Mouse (Mus musculus) heart, embryonic 11.5 days (tissue): ENCODE measurements around the gene Lrrc51. TPM values are rescaled to one million over a fixed set of nuclear protein-coding genes. Genes with fewer than 3 reads are reported as not detected.
A peak's percentile ranks its signal among the peaks of the same experiment; 100 is the strongest.

ENCODE experiments used
- ATAC-seq: fragments of 200-750 bp; cut with Nextera tagmentation; replicated peaks from 2 replicates; pipeline ENCODE4 v1.8.0; 2017; ENCODE audit warnings: moderate library complexity; ENCODE audit not compliant: insufficient number of reproducible peaks, low FRiP score, low TSS enrichment
- H3K27ac ChIP-seq: fragments of 300-500 bp; sonication (generic); 2 replicates; pipeline ENCODE4 v1.5.1; 2014; ENCODE audit warnings: mild to moderate bottlenecking, low read depth, low read length
- H3K27me3 ChIP-seq: fragments of 300-500 bp; sonication (generic); 2 replicates; pipeline ENCODE4 v1.6.1; 2014; ENCODE audit warnings: mild to moderate bottlenecking, low read length, mixed read lengths; ENCODE audit not compliant: control insufficient read depth, insufficient read depth
- H3K36me3 ChIP-seq: fragments of 300-500 bp; sonication (generic); 2 replicates; pipeline ENCODE4 v1.6.1; 2014; ENCODE audit warnings: mild to moderate bottlenecking, low read length, moderate library complexity, mixed read lengths; ENCODE audit not compliant: control insufficient read depth, insufficient read depth
- H3K4me1 ChIP-seq: fragments of 300-500 bp; sonication (generic); 2 replicates; pipeline ENCODE4 v1.6.1; 2014; ENCODE audit warnings: low read length; ENCODE audit not compliant: control insufficient read depth, insufficient read depth
- H3K4me2 ChIP-seq: fragments of 300-500 bp; sonication (generic); 2 replicates; pipeline ENCODE4 v1.6.1; 2014; ENCODE audit warnings: mild to moderate bottlenecking, moderate library complexity
- H3K4me3 ChIP-seq: fragments of 300-500 bp; sonication (generic); 2 replicates; pipeline ENCODE4 v1.5.1; 2014; ENCODE audit warnings: low read depth, low read length
- H3K9ac ChIP-seq: fragments of 300-500 bp; sonication (generic); 2 replicates; pipeline ENCODE4 v1.6.1; 2014; ENCODE audit warnings: mild to moderate bottlenecking, low read depth, low read length, moderate library complexity
- H3K9me3 ChIP-seq: fragments of 300-500 bp; sonication (generic); replicated peaks from 2 replicates; pipeline ENCODE4 v1.6.1; 2016; ENCODE audit warnings: low read length; ENCODE audit not compliant: control insufficient read depth
- WGBS: fragments of 180-500 bp; shearing (Covaris S2); extraction: QIAGEN DNeasy Blood & Tissue Kit; methylation state at CpG from one replicate; pipeline ENCODE4 v1.1.7; 2014; ENCODE audit not compliant: insufficient replicate concordance; 5-methylcytosine and 5-hydroxymethylcytosine counted together
- microRNA-seq: library from miRNA; unstranded; fragments of <30 nt; microRNA quantifications from one replicate; pipeline ENCODE4, GENCODE M21; 2016; ENCODE audit warnings: borderline number of aligned reads
- polyA plus RNA-seq: library from polyadenylated mRNA; unstranded; fragments of >200 nt; fragmentation: Nextera tagmentation; extraction: Ambion mirVana; gene quantifications from 2 replicates; pipeline ENCODE4 v1.2.1, GENCODE M21; 2014

The Lrrc51 gene
- polyA plus RNA-seq, 1 experiment from 2014 or later, result 6.5 TPM

DNA sequence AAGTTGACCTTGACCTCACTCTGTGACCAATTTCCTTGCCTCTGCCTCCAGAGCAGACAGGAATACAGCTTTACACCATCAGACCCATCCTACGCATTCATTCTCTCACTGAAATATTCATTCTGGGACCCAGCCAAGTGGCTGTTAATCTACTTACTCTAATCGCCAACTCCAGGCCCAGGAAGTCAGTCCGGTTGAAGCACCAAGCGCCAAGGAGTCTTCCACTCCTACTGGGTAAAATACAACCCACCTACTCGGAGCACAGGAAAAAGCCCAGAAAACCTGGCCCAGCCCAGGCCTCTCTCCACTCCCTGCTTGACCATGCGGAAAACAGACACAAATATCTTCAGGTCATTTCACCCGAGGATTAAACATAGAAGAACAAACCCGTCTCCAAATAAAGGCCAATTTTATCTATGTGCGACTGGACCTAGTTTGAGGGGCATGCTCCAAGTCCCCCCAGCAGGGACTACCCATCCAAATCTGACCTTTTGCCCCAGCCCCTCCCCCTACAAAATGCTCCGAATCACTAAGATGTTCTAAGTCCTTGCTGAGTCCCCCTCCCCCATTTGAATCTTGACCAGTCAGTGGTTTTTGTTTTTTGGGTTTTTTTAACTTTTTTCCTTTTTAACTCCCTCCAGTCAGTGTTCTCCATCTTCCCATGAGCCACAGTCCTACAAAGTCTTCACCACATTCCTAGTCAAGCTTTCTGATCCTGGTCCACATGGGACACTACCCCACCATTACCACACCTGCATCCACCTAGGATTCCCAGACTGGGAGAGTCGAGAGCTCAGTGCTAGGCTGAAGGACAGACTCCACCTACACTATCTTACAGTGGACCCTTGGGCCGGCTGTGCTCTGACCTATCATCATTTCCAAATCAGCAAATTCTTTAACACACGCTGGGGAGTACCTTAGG is 65.2 kb downstream of the Lrrc51 start:
- Histone ChIP-seq H3K4me3 (no peak overlapping the region), H3K9ac (no peak overlapping the region), H3K27me3 (no peaks in the 10 kb centered on the region), H3K36me3 (no peaks in the 10 kb centered on the region), H3K27ac (0 out of 2 replicates have a peak overlapping the region, but pooled peaks have one; percentile 1), H3K4me2 (no peak overlapping the region), H3K9me3 (no peaks in the 10 kb centered on the region), H3K4me1 (peaks cover 3% of the 10 kb centered on the region; the same call in 1 of the 2 replicates)
- 69% methylated on average over 13 of the region's 13 CpGs for WGBS
- ATAC-seq, result peak; percentile 32; the same call in 1 of the 2 replicates

GRCm38 (mm10) chr7:101867482-101867881 is 66.2 kb downstream of the Lrrc51 start:
- Histone ChIP-seq H3K4me1 (peaks cover 3% of the 10 kb centered on the region; the same call in 1 of the 2 replicates), H3K4me3 (no peak overlapping the region), H3K9ac (no peak overlapping the region), H3K36me3 (no peaks in the 10 kb centered on the region), H3K9me3 (no peaks in the 10 kb centered on the region), H3K27me3 (no peaks in the 10 kb centered on the region), H3K27ac (no peak overlapping the region), H3K4me2 (no peak overlapping the region)
- ATAC-seq, result no peak
- WGBS, result 92% methylated on average over 4 of the region's 4 CpGs

DNA sequence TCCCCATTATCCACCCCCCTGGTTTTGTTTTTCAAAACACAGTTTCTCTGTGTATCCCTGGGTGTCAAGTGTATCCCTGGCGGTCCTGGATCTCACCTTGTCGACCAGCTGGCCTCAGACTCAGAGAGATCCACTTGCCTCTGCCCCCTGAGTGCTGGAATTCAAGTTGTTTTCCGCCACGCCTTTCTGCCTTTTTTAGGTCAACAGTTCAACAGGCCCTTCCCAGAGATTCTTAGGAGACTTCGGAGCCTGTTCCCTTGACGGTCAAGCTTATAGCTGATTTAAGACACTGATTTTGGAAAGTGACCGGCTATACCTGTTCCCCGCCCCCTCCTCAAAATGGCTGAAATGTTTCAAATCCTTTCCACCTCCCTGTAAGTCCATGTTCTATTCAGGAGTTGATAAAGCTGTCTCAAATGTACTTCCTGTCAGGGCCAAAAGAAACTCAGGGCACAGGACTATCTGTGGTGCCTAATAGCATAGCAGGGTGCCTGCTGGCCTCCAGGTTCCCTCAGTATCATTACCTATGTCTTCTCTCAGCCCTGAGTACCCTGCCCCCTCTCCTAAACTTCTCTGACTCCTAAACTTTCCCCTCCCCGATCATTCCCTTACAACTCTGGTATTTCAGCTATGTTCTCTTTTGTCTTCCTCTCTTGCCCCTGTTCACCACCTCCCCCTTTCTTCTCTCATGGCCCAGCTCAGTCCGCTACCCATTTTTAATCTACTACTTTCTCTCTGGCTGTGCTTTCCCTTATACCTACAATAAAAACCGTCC is 67.0 kb downstream of the Lrrc51 start:
- peaks cover 3% of the 10 kb centered on the region; the same call in 1 of the 2 replicates for H3K4me1 ChIP-seq
- no peak overlapping the region for H3K9ac ChIP-seq
- H3K27ac ChIP-seq, result no peak overlapping the region
- no peak for ATAC-seq
- 75% methylated on average over 11 of the region's 11 CpGs for WGBS
- H3K4me3 ChIP-seq, result no peak overlapping the region
- H3K36me3 ChIP-seq, result no peaks in the 10 kb centered on the region
- H3K4me2 ChIP-seq, result no peak overlapping the region
- H3K9me3 ChIP-seq, result no peaks in the 10 kb centered on the region
- H3K27me3 ChIP-seq, result no peaks in the 10 kb centered on the region

- no peak within 1 kb of the TSS for H3K27ac ChIP-seq
- WGBS, result 64% methylated on average over 3 of the region's 3 CpGs
- no peaks in the 10 kb centered on the region for H3K4me1 ChIP-seq
- H3K36me3 ChIP-seq, result no peaks in the 10 kb centered on the region
- no peaks in the 10 kb centered on the region for H3K9me3 ChIP-seq
- no peak within 1 kb of the TSS for H3K9ac ChIP-seq
- no peak within 1 kb of the TSS for H3K4me3 ChIP-seq
- H3K4me2 ChIP-seq, result no peak within 1 kb of the TSS
- H3K27me3 ChIP-seq, result no peaks in the 10 kb centered on the region
- no peak for ATAC-seq
These were observed 70.3 kb downstream of the Lrrc51 start, which contains the start of gene Anapc15 for GRCm38 (mm10) chr7:101863415-101863814. Anapc15 (plus strand) TSS chr7:101863715.

Small RNA genes within 50 kb of the gene (microRNA-seq; reads per million reads assigned to microRNA genes)
- gene Gm22655, result not detected

Other genes starting within 250 kb of the Lrrc51 start
- gene Phox2a, start 115.6 kb downstream of the Lrrc51 start, polyA plus RNA-seq, result not detected in 2 replicates
- gene Inppl1, start 95.7 kb downstream of the Lrrc51 start, polyA plus RNA-seq, result 33.6 and 52.0 TPM in 2 replicates
- not detected in 2 replicates for gene Folr2, start 76.7 kb downstream of the Lrrc51 start, polyA plus RNA-seq
- gene Anapc15, start 70.2 kb downstream of the Lrrc51 start, polyA plus RNA-seq, result 73.3 and 76.5 TPM in 2 replicates
- 3.2 and 4.3 TPM in 2 replicates for gene Folr1, start 63.1 kb downstream of the Lrrc51 start, polyA plus RNA-seq
- gene Lamtor1, start 28.0 kb downstream of the Lrrc51 start, polyA plus RNA-seq, result 137 and 146 TPM in 2 replicates
- 0.10 and 0.61 TPM in 2 replicates for gene Tomt, start 27.5 kb downstream of the Lrrc51 start, polyA plus RNA-seq
- gene Numa1, start 216 bp upstream of the Lrrc51 start, polyA plus RNA-seq, result 58.0 and 64.1 TPM in 2 replicates
- 1.4 and 1.7 TPM in 2 replicates for gene Il18bp, start 84.8 kb upstream of the Lrrc51 start, polyA plus RNA-seq
- gene Rnf121, start 131.6 kb upstream of the Lrrc51 start, polyA plus RNA-seq, result 20.2 and 22.0 TPM in 2 replicates
- gene Xndc1, start 131.6 kb upstream of the Lrrc51 start, polyA plus RNA-seq, result 15.7 and 18.3 TPM in 2 replicates
- 0.70 and 1.4 TPM in 2 replicates for gene Xntrpc, start 131.8 kb upstream of the Lrrc51 start, polyA plus RNA-seq
- gene Trpc2, start 149.2 kb upstream of the Lrrc51 start, polyA plus RNA-seq, result not detected in 2 replicates
- gene Art1, start 167.8 kb upstream of the Lrrc51 start, polyA plus RNA-seq, result 9.5 and 9.8 TPM in 2 replicates
- gene Art5, start 175.6 kb upstream of the Lrrc51 start, polyA plus RNA-seq, result 0.84 and 1.9 TPM in 2 replicates
- not detected in 2 replicates for gene Chrna10, start 182.9 kb upstream of the Lrrc51 start, polyA plus RNA-seq